Mouse (Mus musculus): Measurements from ENCODE around the gene Nap1l4. TPM values are rescaled to one million over a fixed set of nuclear protein-coding genes. Genes with fewer than 3 reads are reported as not detected.
A peak's percentile ranks its signal among the peaks of the same experiment; 100 is the strongest.
"Not testable (repeated sequence)": the region's sequence is repeated elsewhere in the genome, so short reads cannot be mapped to it uniquely, and the experiment has no call there.

Gene Nap1l4
- polyA plus RNA-seq (2017; shearing (Covaris generic)), result 100 to 1,000 TPM; 288 to 395 TPM

GRCm38 (mm10) chr7:143548976-143549457 lies at the start of gene Nap1l4:
Gene Nap1l4 (minus strand): TSS chr7:143549106.
- ATAC-seq, result peak; percentile 89

- no peak for ATAC-seq
Observed at GRCm38 (mm10) chr7:143594865-143595264, 46.0 kb upstream of the Nap1l4 start.

GRCm38 (mm10) chr7:143592255-143592654 lies 43.3 kb upstream of the Nap1l4 start:
- no peak for ATAC-seq

GRCm38 (mm10) chr7:143588006-143588405 lies 39.1 kb upstream of the Nap1l4 start:
- no peak for ATAC-seq

GRCm38 (mm10) chr7:143587586-143587985 lies 38.7 kb upstream of the Nap1l4 start:
- ATAC-seq, result no peak

GRCm38 (mm10) chr7:143583956-143584355 lies 35.0 kb upstream of the Nap1l4 start:
- peak; percentile 90 for ATAC-seq

GRCm38 (mm10) chr7:143583025-143583424 lies 34.1 kb upstream of the Nap1l4 start:
- no peak for ATAC-seq

GRCm38 (mm10) chr7:143575751-143576150 lies 26.8 kb upstream of the Nap1l4 start:
- ATAC-seq, result no peak

GRCm38 (mm10) chr7:143565648-143566039 lies 16.7 kb upstream of the Nap1l4 start:
- no peak for ATAC-seq

GRCm38 (mm10) chr7:143565015-143565647 lies 16.2 kb upstream of the Nap1l4 start:
- no peak for ATAC-seq

GRCm38 (mm10) chr7:143563787-143564186 lies 14.9 kb upstream of the Nap1l4 start:
- no peak for ATAC-seq

GRCm38 (mm10) chr7:143557616-143558015 lies 8.7 kb upstream of the Nap1l4 start:
- no peak for ATAC-seq

- no peak for ATAC-seq
Observed at GRCm38 (mm10) chr7:143556964-143557610, 8.2 kb upstream of the Nap1l4 start.

- no peak for ATAC-seq
Observed at GRCm38 (mm10) chr7:143549588-143550220, 798 bp upstream of the Nap1l4 start.

- ATAC-seq, result peak; percentile 48
Observed at GRCm38 (mm10) chr7:143548231-143548961, 510 bp downstream of the Nap1l4 start.

- peak; percentile 2 for ATAC-seq
Observed at GRCm38 (mm10) chr7:143546554-143546953, 2.4 kb downstream of the Nap1l4 start.

- ATAC-seq, result no peak
Observed at GRCm38 (mm10) chr7:143544368-143544767, 4.5 kb downstream of the Nap1l4 start.

GRCm38 (mm10) chr7:143538671-143539070 lies 10.2 kb downstream of the Nap1l4 start:
- no peak for ATAC-seq

GRCm38 (mm10) chr7:143538229-143538628 lies 10.7 kb downstream of the Nap1l4 start:
- ATAC-seq, result not testable (repeated sequence)

GRCm38 (mm10) chr7:143536251-143536650 lies 12.7 kb downstream of the Nap1l4 start:
- ATAC-seq, result no peak

GRCm38 (mm10) chr7:143533284-143533683 lies 15.6 kb downstream of the Nap1l4 start:
- no peak for ATAC-seq

GRCm38 (mm10) chr7:143532410-143532809 lies 16.5 kb downstream of the Nap1l4 start:
- ATAC-seq, result no peak

GRCm38 (mm10) chr7:143519333-143519732 lies 29.6 kb downstream of the Nap1l4 start:
- no peak for ATAC-seq
